Mouse (Mus musculus) ES-Bruce4 (cell line): Measurements from ENCODE around the gene Mxra7. TPM values are rescaled to one million over a fixed set of nuclear protein-coding genes. Genes with fewer than 3 reads are reported as not detected.
A peak's percentile ranks its signal among the peaks of the same experiment; 100 is the strongest.
"Not testable (repeated sequence)": the region's sequence is repeated elsewhere in the genome, so short reads cannot be mapped to it uniquely, and the experiment has no call there.

Experiments used
- H3K27ac ChIP-seq: 2 replicates; pipeline ENCODE4 v1.5.1; 2012; ENCODE audit warnings: low read length, inconsistent platforms; ENCODE audit not compliant: insufficient read depth
- H3K27me3 ChIP-seq: 2 replicates; pipeline ENCODE4 v1.6.1; 2012; ENCODE audit warnings: mild to moderate bottlenecking, low read length, inconsistent platforms; ENCODE audit not compliant: control insufficient read depth, poor library complexity, insufficient read depth, severe bottlenecking
- H3K36me3 ChIP-seq: 2 replicates; pipeline ENCODE4 v1.6.1; 2012; ENCODE audit warnings: inconsistent platforms, mild to moderate bottlenecking, low read length, moderate library complexity; ENCODE audit not compliant: control insufficient read depth, poor library complexity, insufficient read depth, severe bottlenecking
- H3K4me1 ChIP-seq: one replicate; pipeline ENCODE4 v1.8.1; 2011; ENCODE audit warnings: low read length; ENCODE audit not compliant: control insufficient read depth, insufficient read depth
- H3K4me3 ChIP-seq: 2 replicates; pipeline ENCODE4 v1.5.1; 2011; ENCODE audit warnings: low read depth, mild to moderate bottlenecking, low read length
- H3K9ac ChIP-seq: 2 replicates; pipeline ENCODE4 v1.6.1; 2012; ENCODE audit warnings: low read depth, mild to moderate bottlenecking, inconsistent platforms; ENCODE audit not compliant: poor library complexity, severe bottlenecking
- H3K9me3 ChIP-seq: replicated peaks from 2 replicates; pipeline ENCODE4 v1.6.1; 2012; ENCODE audit warnings: mild to moderate bottlenecking, low read length, inconsistent platforms; ENCODE audit not compliant: control insufficient read depth, poor library complexity, insufficient read depth, severe bottlenecking
- CTCF ChIP-seq: IDR thresholded peaks from one replicate; pipeline ENCODE4 v1.8.1; 2011; ENCODE audit warnings: low read depth, low read length
- EP300 ChIP-seq: IDR thresholded peaks from 2 replicates; pipeline ENCODE4 v1.6.1; 2011; ENCODE audit warnings: low read depth, low read length; ENCODE audit not compliant: insufficient read depth
- POLR2A ChIP-seq: IDR thresholded peaks from one replicate; pipeline ENCODE4 v1.8.1; 2011; ENCODE audit warnings: low read length; ENCODE audit not compliant: insufficient read depth
- polyA plus RNA-seq: library from polyadenylated mRNA; stranded (reverse); fragments of >200 nt; gene quantifications from 2 replicates; pipeline ENCODE4 v1.2.4, GENCODE M21; 2011; ENCODE audit warnings: low read depth; ENCODE audit not compliant: missing spikeins, insufficient read depth, insufficient read length

Gene Mxra7
- polyA plus RNA-seq, 1 experiment = 20.4 TPM

DNA sequence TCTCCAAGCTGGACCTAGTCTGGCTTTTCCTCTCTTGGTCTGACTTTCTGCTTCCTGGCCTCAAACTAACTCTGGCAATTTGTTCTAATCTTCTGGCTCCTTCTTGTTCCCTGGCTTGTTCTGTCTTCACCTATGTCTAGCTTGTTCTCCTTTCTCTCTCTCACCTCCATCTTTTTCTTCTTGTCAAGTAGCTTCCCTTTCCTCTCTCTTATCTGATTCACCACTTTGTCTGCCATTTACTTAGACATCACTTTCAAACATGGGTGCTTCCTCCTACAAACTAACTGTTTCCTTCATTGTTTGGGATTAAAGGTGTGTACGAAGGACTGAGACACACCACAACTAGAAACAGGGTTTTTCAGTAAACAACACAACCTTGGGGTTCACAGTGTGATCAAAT is 7.1 kb upstream of the Mxra7 start:
- TF ChIP-seq EP300 (no peak), CTCF (no peak), POLR2A (no peak)

DNA sequence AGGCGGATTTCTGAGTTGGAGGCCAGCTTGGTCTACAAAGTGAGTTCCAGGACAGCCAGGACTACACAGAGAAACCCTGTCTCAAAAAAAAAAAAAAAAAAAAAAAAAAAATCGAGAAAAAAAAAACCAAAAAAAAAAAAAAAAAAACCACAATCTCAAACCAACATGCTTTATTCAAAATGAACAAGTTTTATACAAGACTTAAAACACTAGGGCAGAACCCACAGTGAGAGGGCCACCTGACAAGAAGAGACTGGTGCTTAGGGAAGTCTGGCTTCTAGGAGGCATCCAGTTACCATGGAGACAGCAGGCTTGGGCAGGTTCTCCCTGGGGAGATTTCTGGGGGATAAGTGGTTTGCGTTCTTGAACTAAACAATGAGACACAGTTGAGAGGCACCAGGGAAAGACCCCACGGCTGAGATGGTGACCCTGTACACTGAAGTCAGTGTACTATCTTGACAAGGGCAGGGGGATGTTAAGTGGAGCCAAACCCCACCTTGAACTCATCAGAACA is 4.4 kb upstream of the Mxra7 start:
- Histone ChIP-seq H3K27ac (no peak overlapping the region), H3K27me3 (no peaks in the 10 kb centered on the region), H3K36me3 (peaks cover 8% of the 10 kb centered on the region), H3K9me3 (no peaks in the 10 kb centered on the region), H3K9ac (no peak overlapping the region), H3K4me1 (peaks cover 6% of the 10 kb centered on the region), H3K4me3 (no peak overlapping the region)
- TF ChIP-seq CTCF (no peak), POLR2A (no peak), EP300 (no peak)

More for the DNA sequence above, 7.1 kb upstream of the Mxra7 start:
- peaks cover 6% of the 10 kb centered on the region for H3K4me1 ChIP-seq
- no peaks in the 10 kb centered on the region for H3K9me3 ChIP-seq
- H3K27ac ChIP-seq = peak overlapping the region; percentile 15; the same call in 1 of the 2 replicates
- peaks cover 29% of the 10 kb centered on the region for H3K36me3 ChIP-seq
- no peaks in the 10 kb centered on the region for H3K27me3 ChIP-seq
- H3K4me3 ChIP-seq = no peak overlapping the region
- no peak overlapping the region for H3K9ac ChIP-seq

DNA sequence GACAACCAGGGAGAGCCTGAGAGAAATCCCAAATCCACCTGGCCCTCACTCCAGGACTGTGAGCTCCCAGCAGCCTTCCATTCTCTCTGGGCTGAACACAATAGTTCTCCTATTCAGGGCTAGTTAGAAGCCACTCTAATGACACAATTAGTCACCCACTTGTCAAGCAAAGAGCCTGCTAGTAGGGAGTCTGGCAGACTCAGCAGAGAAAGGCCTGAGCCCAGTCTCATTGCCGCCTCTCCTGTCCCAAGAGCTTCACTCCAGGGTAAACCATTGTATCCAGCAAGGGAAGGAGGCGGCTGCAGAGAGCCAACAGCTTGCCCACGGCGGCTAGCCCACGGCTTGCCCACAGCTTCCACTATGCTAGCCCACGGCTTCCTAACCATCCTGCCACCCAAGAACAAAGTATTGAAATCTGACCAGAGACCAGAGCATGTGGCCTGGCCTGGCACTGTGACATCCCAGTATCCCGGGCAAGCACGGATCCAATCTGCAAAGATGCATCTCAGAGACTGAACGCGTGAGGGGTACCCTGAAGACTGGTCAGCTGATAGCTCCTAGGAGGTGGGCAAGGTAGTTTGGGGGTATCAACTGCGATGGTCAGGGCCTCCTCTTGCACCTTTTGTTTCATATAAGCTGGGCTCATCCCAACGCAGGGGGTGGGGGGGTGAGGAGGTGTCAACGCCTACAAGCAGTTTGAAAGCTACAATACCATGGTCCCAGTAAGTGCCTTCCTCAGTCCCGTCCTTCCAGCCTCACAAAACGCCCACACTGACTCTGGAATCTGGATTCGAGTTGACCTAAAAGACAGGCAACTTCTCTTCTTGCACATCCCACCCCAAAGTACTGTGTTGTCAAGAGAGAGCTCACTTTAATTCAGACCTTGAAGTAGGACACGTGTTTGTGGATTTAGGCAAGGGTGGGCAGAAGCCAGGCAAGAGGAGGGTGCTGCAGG is 1.0 kb downstream of the Mxra7 start:
- TF ChIP-seq CTCF = no peak
- no peak for TF ChIP-seq EP300
- TF ChIP-seq POLR2A = no peak

DNA sequence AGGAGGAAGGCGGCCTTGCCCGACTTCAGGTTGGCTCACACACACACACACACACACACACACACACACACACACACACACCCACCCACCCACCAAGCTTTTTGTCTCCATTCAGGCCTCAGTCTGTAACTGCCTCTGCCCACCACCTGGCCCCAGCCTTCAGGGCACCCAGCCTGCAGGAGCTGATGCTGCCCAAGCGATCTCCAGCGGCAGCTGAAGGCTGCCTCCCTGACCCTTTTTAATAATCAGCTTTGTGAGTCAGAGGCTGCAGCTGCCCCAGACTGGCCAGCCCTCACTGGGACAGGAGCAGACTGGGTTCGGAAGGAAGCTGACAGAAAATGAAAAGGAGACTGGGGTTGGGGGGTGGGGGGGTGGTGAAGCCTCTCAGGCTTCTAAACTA is 2.6 kb downstream of the Mxra7 start:
- Histone ChIP-seq H3K27ac (no peak overlapping the region), H3K9ac (no peak overlapping the region), H3K27me3 (no peaks in the 10 kb centered on the region), H3K4me3 (no peak overlapping the region), H3K36me3 (no peaks in the 10 kb centered on the region), H3K4me1 (peaks cover 3% of the 10 kb centered on the region), H3K9me3 (no peaks in the 10 kb centered on the region)
- TF ChIP-seq CTCF = no peak
- TF ChIP-seq POLR2A = no peak
- no peak for TF ChIP-seq EP300

More for the DNA sequence above, 1.0 kb downstream of the Mxra7 start:
- Histone ChIP-seq H3K27ac (no peak overlapping the region), H3K9me3 (no peaks in the 10 kb centered on the region), H3K4me3 (peak overlapping the region; percentile 68), H3K36me3 (no peaks in the 10 kb centered on the region), H3K9ac (peak overlapping the region; percentile 61), H3K4me1 (peaks cover 3% of the 10 kb centered on the region), H3K27me3 (no peaks in the 10 kb centered on the region)

DNA sequence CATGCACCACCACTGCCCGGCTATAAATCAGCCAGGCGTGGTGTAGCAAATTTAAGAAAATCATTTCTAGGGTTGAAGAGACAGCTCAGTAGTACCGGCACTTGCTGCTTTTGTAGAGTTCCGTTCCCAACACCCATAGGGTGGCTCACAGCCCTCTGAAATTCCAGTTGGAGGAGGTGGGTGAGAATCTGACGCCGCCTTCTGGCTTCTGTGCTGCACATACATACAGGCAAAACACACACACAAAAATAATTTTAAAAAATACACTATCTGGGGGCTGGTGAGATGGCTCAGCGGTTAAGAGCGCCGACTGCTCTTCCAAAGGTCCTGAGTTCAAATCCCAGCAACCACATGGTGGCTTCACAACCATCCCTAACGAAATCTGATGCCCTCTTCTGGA is 4.0 kb downstream of the Mxra7 start:
- H3K9ac ChIP-seq, H3K4me3 ChIP-seq, H3K27me3 ChIP-seq, H3K36me3 ChIP-seq, H3K27ac ChIP-seq, H3K4me1 ChIP-seq, H3K9me3 ChIP-seq: not testable (repeated sequence)

DNA sequence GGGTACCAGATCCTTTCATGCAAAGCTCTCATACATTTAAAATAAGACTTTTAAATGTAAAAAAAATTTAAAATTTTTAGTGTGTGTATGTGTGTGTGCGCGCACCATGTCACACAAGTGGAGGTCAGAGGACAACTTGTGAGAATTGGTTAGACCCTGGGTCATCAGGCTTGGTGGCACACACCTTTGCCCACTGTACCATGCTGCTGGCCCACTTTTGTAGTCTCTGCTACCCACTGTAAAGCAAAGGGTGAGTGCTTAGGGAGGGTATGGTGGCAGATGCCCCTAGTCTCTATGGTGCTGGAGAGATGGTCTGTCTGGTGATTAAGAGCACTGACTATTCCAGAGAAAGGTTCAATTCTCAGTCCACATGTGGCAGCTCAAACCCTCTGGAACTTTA is 4.6 kb downstream of the Mxra7 start:
- H3K9ac ChIP-seq = no peak overlapping the region
- H3K27me3 ChIP-seq = no peaks in the 10 kb centered on the region
- H3K36me3 ChIP-seq = no peaks in the 10 kb centered on the region
- no peaks in the 10 kb centered on the region for H3K9me3 ChIP-seq
- H3K27ac ChIP-seq = no peak overlapping the region
- TF ChIP-seq CTCF = no peak
- TF ChIP-seq POLR2A = no peak
- TF ChIP-seq EP300 = no peak
- H3K4me1 ChIP-seq = no peaks in the 10 kb centered on the region
- H3K4me3 ChIP-seq = no peak overlapping the region
